Mouse (Mus musculus) midbrain, postnatal 0 days (tissue): Measurements from ENCODE around the gene Col13a1. TPM values are rescaled to one million over a fixed set of nuclear protein-coding genes. Genes with fewer than 3 reads are reported as not detected.

Source experiments
- ATAC-seq: fragments of 200-750 bp; cut with Nextera tagmentation; 2 replicates; pipeline ENCODE4 v1.8.0; 2017; ENCODE audit warnings: moderate number of reproducible peaks, mild to moderate bottlenecking, moderate TSS enrichment, moderate library complexity; ENCODE audit not compliant: low FRiP score
- DNase-seq: peaks from one replicate; pipeline ENCODE4 v3.0.0-alpha.2; 2015; ENCODE audit warnings: low spot score
- H3K27ac ChIP-seq: fragments of 300-500 bp; sonication (generic); 2 replicates; pipeline ENCODE4 v1.5.1; 2014; ENCODE audit warnings: low read depth, mild to moderate bottlenecking, low read length, mixed read lengths
- H3K27me3 ChIP-seq: fragments of 300-500 bp; sonication (generic); 2 replicates; pipeline ENCODE4 v1.6.1; 2014; ENCODE audit warnings: low read length, control low read depth, mixed read lengths; ENCODE audit not compliant: insufficient read depth
- H3K36me3 ChIP-seq: fragments of 300-500 bp; sonication (generic); 2 replicates; pipeline ENCODE4 v1.6.1; 2014; ENCODE audit warnings: low read length, control low read depth, mixed read lengths; ENCODE audit not compliant: insufficient read depth
- H3K4me1 ChIP-seq: fragments of 300-500 bp; sonication (generic); 2 replicates; pipeline ENCODE4 v1.6.1; 2014; ENCODE audit warnings: mild to moderate bottlenecking, control low read depth, antibody characterized with exemption, low read length, mixed read lengths; ENCODE audit not compliant: insufficient read depth
- H3K4me2 ChIP-seq: fragments of 300-500 bp; sonication (generic); 2 replicates; pipeline ENCODE4 v1.6.1; 2014; ENCODE audit warnings: low read depth, mild to moderate bottlenecking, low read length, mixed read lengths; ENCODE audit not compliant: poor library complexity, severe bottlenecking
- H3K4me3 ChIP-seq: fragments of 300-500 bp; sonication (generic); 2 replicates; pipeline ENCODE4 v1.5.1; 2014; ENCODE audit warnings: low read depth, mild to moderate bottlenecking, low read length, moderate library complexity
- H3K9ac ChIP-seq: fragments of 300-500 bp; sonication (generic); replicated peaks from 2 replicates; pipeline ENCODE4 v1.6.1; 2014; ENCODE audit warnings: mild to moderate bottlenecking, low read length, moderate library complexity, mixed read lengths; ENCODE audit not compliant: poor library complexity, severe bottlenecking
- H3K9me3 ChIP-seq: fragments of 300-500 bp; sonication (generic); 2 replicates; pipeline ENCODE4 v1.6.1; 2016; ENCODE audit warnings: low read length, control low read depth
- CTCF ChIP-seq: IDR thresholded peaks from 2 replicates; pipeline ENCODE4 v1.5.1; 2016; ENCODE audit warnings: antibody characterized with exemption, mild to moderate bottlenecking
- WGBS: fragments of 180-500 bp; shearing (Covaris S2); extraction: QIAGEN DNeasy Blood & Tissue Kit; methylation state at CpG from one replicate; pipeline ENCODE4 v1.1.7; 2014; 5-methylcytosine and 5-hydroxymethylcytosine counted together
- polyA plus RNA-seq: library from polyadenylated mRNA; unstranded; fragments of >200 nt; fragmentation: Nextera tagmentation; extraction: Ambion mirVana; gene quantifications from 2 replicates; pipeline ENCODE4 v1.2.1, GENCODE M21; 2015
- total RNA-seq: library from RNA; depleted of rRNA; stranded (reverse); fragments of >200 nt; gene quantifications from 2 replicates; pipeline ENCODE4 v1.2.3, GENCODE M21; 2014

The Col13a1 gene
- total and polyA plus RNA-seq, 2 experiments from 2014 or later: 1.2 to 3.7 TPM

DNA sequence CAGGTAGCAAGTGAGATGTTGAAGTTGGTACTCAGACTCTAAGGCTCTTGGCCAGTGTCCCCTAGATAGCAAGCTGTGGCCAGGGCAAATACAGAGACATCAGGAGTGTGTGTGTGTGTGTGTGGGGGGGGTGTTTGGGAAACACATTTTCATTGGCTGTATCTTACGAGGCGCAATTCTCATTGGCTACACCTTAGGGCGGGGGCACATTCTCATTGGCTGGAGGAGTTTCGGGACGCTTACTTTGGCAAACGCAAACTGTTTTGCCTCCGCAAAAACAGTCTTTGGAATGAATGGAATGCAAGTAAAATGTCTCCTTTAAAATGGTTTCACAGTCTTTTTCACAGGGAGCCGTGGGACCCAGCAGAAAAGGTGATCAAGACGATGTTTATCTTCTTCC is 148.1 kb downstream of the Col13a1 start:
- no peak for DNase-seq
- TF ChIP-seq CTCF: no peak
- no peak overlapping the region for H3K9ac ChIP-seq
- H3K27me3 ChIP-seq: no peaks in the 10 kb centered on the region
- no peak overlapping the region for H3K27ac ChIP-seq
- H3K36me3 ChIP-seq: no peaks in the 10 kb centered on the region
- H3K4me3 ChIP-seq: no peak overlapping the region
- H3K4me1 ChIP-seq: peaks cover 3% of the 10 kb centered on the region; the same call in 1 of the 2 replicates
- H3K9me3 ChIP-seq: no peaks in the 10 kb centered on the region
- no peak for ATAC-seq
- no peak overlapping the region for H3K4me2 ChIP-seq
- 56% methylated on average over 9 of the region's 9 CpGs for WGBS

DNA sequence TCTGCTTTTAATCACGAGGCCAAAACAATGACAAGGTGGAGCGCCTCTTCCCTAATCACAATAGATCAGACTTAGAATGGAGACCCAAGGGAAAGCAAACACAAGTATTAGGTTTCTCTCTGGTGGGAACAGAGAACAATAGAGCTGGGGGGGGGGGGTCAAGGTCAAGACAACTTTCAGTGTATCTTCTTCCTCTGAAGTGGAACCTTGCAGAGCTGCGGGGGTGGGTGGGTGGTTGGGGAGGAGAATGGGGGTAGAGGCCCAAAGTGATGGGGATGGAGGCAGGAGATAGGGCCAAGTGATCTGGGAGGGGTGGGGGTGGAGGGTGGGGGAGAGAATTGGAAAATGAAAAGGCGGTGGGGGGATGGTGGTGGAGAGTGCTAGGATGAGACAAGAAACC is 149.9 kb downstream of the Col13a1 start:
- DNase-seq (no peak), ATAC-seq (no peak)
- Histone ChIP-seq H3K4me2 (no peak overlapping the region), H3K27ac (no peak overlapping the region), H3K36me3 (no peaks in the 10 kb centered on the region), H3K4me3 (no peak overlapping the region), H3K4me1 (peaks cover 3% of the 10 kb centered on the region; the same call in 1 of the 2 replicates), H3K27me3 (no peaks in the 10 kb centered on the region), H3K9me3 (no peaks in the 10 kb centered on the region), H3K9ac (no peak overlapping the region)
- 51% methylated on average over 4 of the region's 4 CpGs for WGBS
- no peak for TF ChIP-seq CTCF

DNA sequence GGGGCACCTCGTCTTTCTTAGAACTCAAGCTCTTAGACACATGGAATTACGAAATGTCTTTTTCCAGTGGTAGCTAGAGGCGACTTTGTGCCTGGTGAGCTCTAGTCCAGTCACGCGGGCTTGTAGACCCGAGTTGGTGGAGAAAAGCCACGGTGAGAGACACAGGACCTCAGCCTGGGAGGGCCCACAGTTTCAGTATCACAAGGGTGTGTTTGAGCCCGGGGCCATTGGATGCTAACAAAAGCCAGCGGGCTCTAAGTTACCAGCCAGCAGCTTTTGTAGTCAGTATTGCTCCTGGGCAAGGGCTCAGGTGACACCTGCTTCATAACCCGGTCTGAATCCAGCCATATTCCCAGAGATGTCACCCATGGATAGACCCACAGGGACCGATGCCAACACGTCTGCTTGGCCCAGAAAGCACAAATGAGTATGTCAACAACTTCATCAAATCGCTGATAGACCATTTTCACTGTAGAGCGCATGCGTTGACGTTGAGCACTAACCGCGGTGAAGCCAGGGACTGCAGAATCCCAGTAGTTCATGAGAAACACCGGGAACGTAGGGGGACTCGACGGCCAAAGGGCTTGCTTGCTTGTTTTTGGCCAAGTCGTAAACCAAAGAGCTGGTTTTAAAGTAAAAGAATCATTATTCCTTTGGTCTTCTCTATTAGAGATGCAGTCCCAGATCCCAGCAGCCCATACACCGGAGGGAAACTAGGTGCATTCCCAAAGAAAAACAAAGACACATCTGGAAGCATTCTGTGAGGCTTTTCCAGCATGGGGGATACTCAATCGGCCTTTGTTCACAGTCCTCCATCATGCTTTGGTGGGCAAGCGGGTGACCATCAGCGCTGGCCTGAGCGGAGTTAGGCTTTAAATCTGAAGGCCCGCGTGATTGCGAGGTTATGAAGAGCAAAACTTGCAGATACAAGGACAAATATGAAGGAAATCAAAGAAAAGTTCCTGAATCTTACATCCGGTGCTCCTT is 150.7 kb downstream of the Col13a1 start:
- Histone ChIP-seq H3K4me3 (no peak overlapping the region), H3K36me3 (no peaks in the 10 kb centered on the region), H3K4me1 (peaks cover 3% of the 10 kb centered on the region; the same call in 1 of the 2 replicates), H3K4me2 (no peak overlapping the region), H3K9ac (no peak overlapping the region), H3K27ac (no peak overlapping the region), H3K27me3 (no peaks in the 10 kb centered on the region), H3K9me3 (no peaks in the 10 kb centered on the region)
- WGBS: 90% methylated on average over 32 of the region's 32 CpGs
- TF ChIP-seq CTCF: no peak
- DNase-seq (no peak), ATAC-seq (no peak)

DNA sequence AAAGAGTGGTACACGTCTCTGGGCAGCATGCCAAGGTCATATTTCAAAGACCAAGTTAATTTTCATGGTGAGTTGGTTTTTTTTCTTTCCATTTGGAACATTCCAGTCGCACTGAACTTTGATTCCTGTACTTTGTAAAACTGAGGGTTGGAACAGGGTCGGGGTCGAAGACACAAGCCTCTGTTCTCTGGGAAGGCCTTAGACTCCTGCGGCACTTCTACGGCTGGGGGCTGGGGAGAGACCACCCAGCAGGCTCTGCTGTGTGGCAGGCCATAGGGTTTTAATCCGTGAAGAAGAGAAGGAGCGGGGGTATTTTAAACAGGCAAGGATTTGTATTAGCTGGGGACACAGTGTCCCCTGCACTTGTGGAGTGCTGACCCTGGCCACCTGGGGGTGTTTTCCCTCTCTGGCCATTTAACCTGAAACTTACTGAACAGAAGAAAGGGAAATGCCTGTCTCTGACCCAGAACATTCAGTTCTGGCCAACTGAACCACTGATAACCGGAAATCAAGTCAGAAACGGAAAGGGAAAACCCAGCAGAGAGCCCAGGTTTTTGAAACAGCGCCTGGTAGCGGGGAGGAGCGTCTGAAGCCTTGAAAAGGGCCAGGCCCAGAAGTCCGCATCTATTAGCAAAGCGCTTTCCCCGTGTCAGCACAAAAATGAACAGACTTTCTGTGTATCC is 152.0 kb downstream of the Col13a1 start:
- Histone ChIP-seq H3K27ac (0 out of 2 replicates have a peak overlapping the region, but pooled peaks have one; percentile 43), H3K4me3 (no peak overlapping the region), H3K27me3 (no peaks in the 10 kb centered on the region), H3K9ac (no peak overlapping the region), H3K36me3 (no peaks in the 10 kb centered on the region), H3K9me3 (no peaks in the 10 kb centered on the region), H3K4me1 (peaks cover 3% of the 10 kb centered on the region; the same call in 1 of the 2 replicates), H3K4me2 (no peak overlapping the region)
- 21% methylated on average over 16 of the region's 16 CpGs for WGBS
- peak; percentile 18; the same call in 1 of the 2 replicates for TF ChIP-seq CTCF
- ATAC-seq: no peak
- peak; percentile 46 for DNase-seq

DNA sequence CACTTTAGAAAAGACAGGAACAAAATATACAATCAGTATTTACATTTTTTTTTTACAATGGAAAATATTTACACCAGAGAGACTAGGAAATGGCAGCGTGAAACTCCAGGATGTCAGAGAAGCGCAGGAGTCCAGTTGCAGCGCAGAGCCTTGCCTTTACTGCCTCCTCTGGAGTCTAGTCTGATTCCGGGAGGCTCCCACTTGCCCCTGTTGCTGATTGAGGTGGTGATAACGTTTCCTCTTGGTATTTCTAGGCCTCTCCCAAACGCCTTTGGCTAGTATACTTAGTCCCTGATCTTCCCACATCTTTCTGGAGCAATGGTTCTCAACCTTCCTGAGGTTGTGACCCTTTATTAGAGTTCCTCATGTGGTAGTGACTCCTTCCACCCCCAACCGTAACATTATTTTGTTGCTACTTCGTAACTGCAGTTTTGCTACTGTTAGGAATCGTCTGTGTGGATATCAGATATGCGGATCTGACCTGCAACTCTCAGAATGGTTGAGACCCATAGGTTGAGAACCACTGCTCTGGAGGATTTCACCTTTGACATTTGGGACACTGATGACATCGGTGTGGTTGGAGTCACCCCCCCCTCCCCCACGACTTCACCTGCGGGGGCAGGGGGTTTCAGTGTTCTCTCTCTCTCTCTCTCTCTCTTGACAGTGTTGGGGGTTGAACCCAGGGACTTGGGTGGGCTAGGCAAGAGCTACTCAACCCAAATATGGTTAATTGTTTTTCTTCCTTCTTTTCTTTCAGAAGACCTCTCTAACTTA is 152.7 kb downstream of the Col13a1 start:
- Histone ChIP-seq H3K9ac (no peak overlapping the region), H3K27ac (no peak overlapping the region), H3K4me2 (no peak overlapping the region), H3K27me3 (no peaks in the 10 kb centered on the region), H3K36me3 (no peaks in the 10 kb centered on the region), H3K4me1 (peaks cover 3% of the 10 kb centered on the region; the same call in 1 of the 2 replicates), H3K4me3 (no peak overlapping the region), H3K9me3 (no peaks in the 10 kb centered on the region)
- 77% methylated on average over 13 of the region's 13 CpGs for WGBS
- ATAC-seq: no peak
- no peak for TF ChIP-seq CTCF
- DNase-seq: no peak
